Mouse (Mus musculus): ENCODE results near the gene Fgf15. TPM values are rescaled to one million over a fixed set of nuclear protein-coding genes. Genes with fewer than 3 reads are reported as not detected.

Fgf15 gene
- polyA plus RNA-seq, 1 experiment from 2014 or later: 0.92 TPM

DNA sequence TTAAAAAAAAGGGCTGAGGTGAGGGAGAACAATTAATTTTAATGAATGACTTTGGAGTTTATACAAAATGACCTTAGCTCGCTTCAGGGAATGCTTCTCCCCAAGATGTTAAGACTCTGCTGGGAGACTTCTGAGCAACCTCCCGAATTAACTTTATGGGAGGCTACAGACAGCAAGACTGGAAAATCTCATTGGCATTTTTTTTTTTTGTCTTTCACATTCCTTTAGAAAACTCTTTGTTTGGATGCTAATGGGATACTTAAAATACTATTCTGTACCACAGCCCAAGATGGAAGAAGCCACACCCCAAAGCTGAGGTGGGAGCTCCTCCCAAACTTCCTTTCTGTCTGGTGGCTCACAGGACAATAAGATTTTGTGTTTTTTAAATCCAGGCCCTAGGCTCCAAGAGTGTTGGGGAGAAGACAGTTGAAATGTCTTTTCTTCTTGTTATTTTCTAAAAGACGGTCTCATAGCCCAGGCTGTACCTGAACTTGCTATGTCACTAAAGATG is 32.1 kb upstream of the Fgf15 start:
- peaks cover 8% of the 10 kb centered on the region; the same call in 1 of the 2 replicates for H3K4me1 ChIP-seq (replicated peaks; ENCODE audit: insufficient read depth, low read length)
- no peaks in the 10 kb centered on the region for H3K9me3 ChIP-seq (replicated peaks; ENCODE audit: low read length)
- no peak overlapping the region for H3K4me2 ChIP-seq (ENCODE audit: low read length)
- WGBS: 36% methylated on average over 3 of the region's 3 CpGs
- TF ChIP-seq CTCF (IDR thresholded peaks at IDR 0.05; ENCODE audit: low read depth): no peak
- DNase-seq (ENCODE audit: low spot score) (no peak), ATAC-seq (replicated peaks; ENCODE audit: low FRiP score, low read depth) (no peak)
- no peak overlapping the region for H3K4me3 ChIP-seq (replicated peaks; ENCODE audit: low read depth, low read length)
- no peak overlapping the region for H3K9ac ChIP-seq (ENCODE audit: low read depth, low read length)
- H3K36me3 ChIP-seq (ENCODE audit: insufficient read depth, low read length): no peaks in the 10 kb centered on the region
- H3K27me3 ChIP-seq (ENCODE audit: insufficient read depth, low read length): peaks cover 41% of the 10 kb centered on the region
- H3K27ac ChIP-seq: no peak overlapping the region

DNA sequence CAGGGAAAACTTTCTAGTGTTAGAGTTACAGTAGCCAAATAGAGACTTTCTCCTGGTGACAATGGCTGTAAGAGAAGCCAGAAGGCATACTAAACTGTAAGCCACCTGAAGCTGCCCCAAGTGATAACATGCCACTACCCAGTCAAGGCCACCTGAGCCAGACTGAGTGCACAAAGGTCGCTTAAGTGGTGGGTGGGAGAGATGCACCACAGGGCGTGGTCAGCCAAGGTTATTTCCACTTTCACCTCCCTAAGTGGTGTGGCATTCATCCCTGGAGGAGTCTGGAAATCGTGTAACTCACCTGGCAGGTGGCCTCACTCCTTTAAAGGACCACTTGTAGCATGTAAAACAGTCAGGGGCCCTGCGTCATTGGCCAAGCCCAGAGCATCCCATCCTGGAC is 29.2 kb upstream of the Fgf15 start:
- TF ChIP-seq CTCF (IDR thresholded peaks at IDR 0.05; ENCODE audit: low read depth): no peak
- no peak overlapping the region for H3K9ac ChIP-seq (ENCODE audit: low read depth, low read length)
- H3K4me3 ChIP-seq (replicated peaks; ENCODE audit: low read depth, low read length): no peak overlapping the region
- ATAC-seq (replicated peaks; ENCODE audit: low FRiP score, low read depth) (no peak), DNase-seq (ENCODE audit: low spot score) (no peak)
- no peak overlapping the region for H3K27ac ChIP-seq
- H3K4me2 ChIP-seq (ENCODE audit: low read length): no peak overlapping the region
- H3K4me1 ChIP-seq (replicated peaks; ENCODE audit: insufficient read depth, low read length): no peaks in the 10 kb centered on the region
- WGBS: 59% methylated on average over 4 of the region's 4 CpGs
- no peaks in the 10 kb centered on the region for H3K36me3 ChIP-seq (ENCODE audit: insufficient read depth, low read length)
- no peaks in the 10 kb centered on the region for H3K9me3 ChIP-seq (replicated peaks; ENCODE audit: low read length)
- peaks cover 21% of the 10 kb centered on the region for H3K27me3 ChIP-seq (ENCODE audit: insufficient read depth, low read length)

DNA sequence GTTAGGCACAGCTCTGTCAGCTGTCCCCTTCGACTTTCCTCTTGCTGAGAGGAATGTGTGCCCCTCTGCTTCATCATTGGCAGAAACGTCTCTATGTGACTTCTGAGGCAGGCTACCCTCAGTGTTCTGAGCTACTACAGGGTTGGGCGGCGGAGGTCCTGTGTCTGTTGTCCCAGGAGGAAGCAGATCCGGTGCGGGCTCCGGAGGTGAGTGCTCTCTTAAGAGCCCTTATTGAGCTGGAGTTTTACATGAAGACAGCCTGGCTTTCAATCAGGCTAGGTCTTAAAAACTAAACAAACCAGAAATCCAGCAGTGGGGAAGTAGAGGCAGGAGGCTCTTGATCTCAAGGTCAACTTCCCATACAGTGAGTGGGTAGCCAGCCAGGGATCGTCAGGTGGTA is 28.7 kb upstream of the Fgf15 start:
- DNase-seq (ENCODE audit: low spot score) (no peak), ATAC-seq (replicated peaks; ENCODE audit: low FRiP score, low read depth) (no peak)
- no peaks in the 10 kb centered on the region for H3K9me3 ChIP-seq (replicated peaks; ENCODE audit: low read length)
- H3K4me1 ChIP-seq (replicated peaks; ENCODE audit: insufficient read depth, low read length): no peaks in the 10 kb centered on the region
- no peak overlapping the region for H3K27ac ChIP-seq
- H3K9ac ChIP-seq (ENCODE audit: low read depth, low read length): no peak overlapping the region
- TF ChIP-seq CTCF (IDR thresholded peaks at IDR 0.05; ENCODE audit: low read depth): no peak
- H3K4me3 ChIP-seq (replicated peaks; ENCODE audit: low read depth, low read length): no peak overlapping the region
- 81% methylated on average over 8 of the region's 8 CpGs for WGBS
- no peaks in the 10 kb centered on the region for H3K36me3 ChIP-seq (ENCODE audit: insufficient read depth, low read length)
- no peak overlapping the region for H3K4me2 ChIP-seq (ENCODE audit: low read length)
- H3K27me3 ChIP-seq (ENCODE audit: insufficient read depth, low read length): peaks cover 19% of the 10 kb centered on the region

DNA sequence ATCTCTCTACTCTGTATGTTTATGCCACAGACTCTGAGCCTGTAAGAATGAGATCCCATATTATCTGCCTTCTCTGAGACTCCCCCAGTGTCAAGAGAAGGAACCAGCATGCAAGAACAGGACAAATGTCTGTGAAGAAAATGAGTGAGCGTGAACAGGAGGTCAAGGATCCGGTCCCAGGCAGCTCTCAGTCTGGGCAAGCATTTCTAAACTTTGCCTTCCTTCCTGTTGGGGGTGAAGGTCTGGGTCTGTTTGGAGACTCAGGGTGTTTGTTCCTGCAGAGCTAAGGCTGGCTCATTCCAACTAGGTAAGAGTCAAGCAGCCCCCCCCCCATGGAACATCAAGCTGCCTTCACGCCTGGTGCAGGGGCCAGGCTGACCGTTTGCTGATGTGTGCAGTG is 23.9 kb upstream of the Fgf15 start:
- H3K9ac ChIP-seq (ENCODE audit: low read depth, low read length): no peak overlapping the region
- H3K9me3 ChIP-seq (replicated peaks; ENCODE audit: low read length): no peaks in the 10 kb centered on the region
- WGBS: 52% methylated on average over 4 of the region's 4 CpGs
- H3K27me3 ChIP-seq (ENCODE audit: insufficient read depth, low read length): no peaks in the 10 kb centered on the region
- H3K4me3 ChIP-seq (replicated peaks; ENCODE audit: low read depth, low read length): no peak overlapping the region
- ATAC-seq (replicated peaks; ENCODE audit: low FRiP score, low read depth): no peak
- no peak for DNase-seq (ENCODE audit: low spot score)
- no peaks in the 10 kb centered on the region for H3K4me1 ChIP-seq (replicated peaks; ENCODE audit: insufficient read depth, low read length)
- H3K27ac ChIP-seq: no peak overlapping the region
- no peaks in the 10 kb centered on the region for H3K36me3 ChIP-seq (ENCODE audit: insufficient read depth, low read length)
- no peak overlapping the region for H3K4me2 ChIP-seq (ENCODE audit: low read length)
- TF ChIP-seq CTCF (IDR thresholded peaks at IDR 0.05; ENCODE audit: low read depth): no peak

DNA sequence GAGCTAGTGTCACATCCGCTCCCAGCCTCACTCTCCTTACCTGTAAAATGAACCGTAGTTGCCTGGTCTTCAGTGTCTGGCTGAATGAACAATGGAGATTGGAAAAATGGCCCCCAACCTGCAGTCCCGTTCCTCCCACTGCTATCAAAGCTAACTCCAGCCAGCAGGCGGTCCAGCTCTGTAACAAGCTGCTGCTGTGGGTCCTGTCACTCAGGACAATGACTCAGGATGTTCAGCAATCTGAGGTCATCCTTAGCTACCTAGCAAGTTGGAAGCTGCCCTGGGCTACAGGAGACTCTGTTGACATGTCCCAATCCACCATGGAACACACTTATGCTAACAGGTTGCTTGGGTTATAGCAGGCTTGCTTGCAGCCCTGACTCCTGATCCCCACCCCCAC is 23.2 kb upstream of the Fgf15 start:
- TF ChIP-seq CTCF (IDR thresholded peaks at IDR 0.05; ENCODE audit: low read depth): no peak
- Histone ChIP-seq H3K4me2 (ENCODE audit: low read length) (no peak overlapping the region), H3K9me3 (replicated peaks; ENCODE audit: low read length) (no peaks in the 10 kb centered on the region), H3K27ac (no peak overlapping the region), H3K27me3 (ENCODE audit: insufficient read depth, low read length) (no peaks in the 10 kb centered on the region), H3K36me3 (ENCODE audit: insufficient read depth, low read length) (no peaks in the 10 kb centered on the region), H3K4me3 (replicated peaks; ENCODE audit: low read depth, low read length) (no peak overlapping the region), H3K9ac (ENCODE audit: low read depth, low read length) (no peak overlapping the region), H3K4me1 (replicated peaks; ENCODE audit: insufficient read depth, low read length) (no peaks in the 10 kb centered on the region)
- WGBS: 66% methylated on average over 4 of the region's 4 CpGs
- no peak for ATAC-seq (replicated peaks; ENCODE audit: low FRiP score, low read depth)
- DNase-seq (ENCODE audit: low spot score): no peak

DNA sequence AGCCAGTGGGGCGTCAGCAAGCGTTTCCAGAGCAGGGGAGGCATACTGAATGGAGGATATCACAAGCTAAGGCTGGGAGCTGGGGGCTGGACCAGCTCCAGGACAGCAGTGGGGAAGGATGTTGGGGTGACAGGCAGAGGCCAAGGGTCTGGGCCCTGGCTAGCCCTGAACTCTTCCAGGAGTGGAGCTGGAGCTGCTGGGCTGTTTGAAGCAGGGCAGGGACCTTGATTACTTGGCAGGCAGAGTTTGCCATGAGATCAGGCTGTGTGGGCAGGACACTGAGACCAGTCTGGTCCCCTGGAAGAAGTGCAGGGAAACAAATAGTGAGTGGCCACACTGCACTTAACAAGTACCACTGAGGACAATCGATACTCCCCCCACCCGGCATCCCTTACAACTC is 22.1 kb upstream of the Fgf15 start:
- TF ChIP-seq CTCF (IDR thresholded peaks at IDR 0.05; ENCODE audit: low read depth): no peak
- ATAC-seq (replicated peaks; ENCODE audit: low FRiP score, low read depth) (no peak), DNase-seq (ENCODE audit: low spot score) (no peak)
- H3K36me3 ChIP-seq (ENCODE audit: insufficient read depth, low read length): no peaks in the 10 kb centered on the region
- no peaks in the 10 kb centered on the region for H3K4me1 ChIP-seq (replicated peaks; ENCODE audit: insufficient read depth, low read length)
- no peak overlapping the region for H3K27ac ChIP-seq
- H3K9me3 ChIP-seq (replicated peaks; ENCODE audit: low read length): no peaks in the 10 kb centered on the region
- 59% methylated on average over 4 of the region's 4 CpGs for WGBS
- no peaks in the 10 kb centered on the region for H3K27me3 ChIP-seq (ENCODE audit: insufficient read depth, low read length)
- H3K4me3 ChIP-seq (replicated peaks; ENCODE audit: low read depth, low read length): no peak overlapping the region
- H3K4me2 ChIP-seq (ENCODE audit: low read length): no peak overlapping the region
- H3K9ac ChIP-seq (ENCODE audit: low read depth, low read length): no peak overlapping the region

DNA sequence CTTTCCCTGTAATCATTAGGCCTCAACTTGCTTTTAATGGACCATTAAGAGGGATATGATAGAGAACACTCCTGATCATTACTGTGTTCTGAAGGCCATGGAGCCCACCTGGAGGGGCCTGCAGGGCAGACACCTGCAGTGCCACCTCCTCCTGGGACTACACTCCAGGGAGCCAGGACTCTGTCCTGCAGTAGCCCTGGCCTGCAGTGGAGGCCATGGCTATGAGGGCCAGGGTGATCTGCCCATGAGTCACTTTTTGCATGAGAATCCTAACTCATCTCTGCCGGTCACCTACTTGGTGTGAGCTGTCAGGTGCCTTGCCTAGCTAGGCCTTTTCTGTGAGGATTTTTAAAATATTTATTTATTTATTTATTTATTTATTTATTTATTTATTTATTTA is 17.9 kb upstream of the Fgf15 start:
- DNase-seq (ENCODE audit: low spot score) (no peak), ATAC-seq (replicated peaks; ENCODE audit: low FRiP score, low read depth) (no peak)
- WGBS: 92% methylated on average over 1 of the region's 1 CpGs
- no peak for TF ChIP-seq CTCF (IDR thresholded peaks at IDR 0.05; ENCODE audit: low read depth)
- Histone ChIP-seq H3K4me2 (ENCODE audit: low read length) (no peak overlapping the region), H3K9ac (ENCODE audit: low read depth, low read length) (no peak overlapping the region), H3K36me3 (ENCODE audit: insufficient read depth, low read length) (no peaks in the 10 kb centered on the region), H3K4me1 (replicated peaks; ENCODE audit: insufficient read depth, low read length) (no peaks in the 10 kb centered on the region), H3K4me3 (replicated peaks; ENCODE audit: low read depth, low read length) (no peak overlapping the region), H3K27me3 (ENCODE audit: insufficient read depth, low read length) (no peaks in the 10 kb centered on the region), H3K9me3 (replicated peaks; ENCODE audit: low read length) (no peaks in the 10 kb centered on the region), H3K27ac (no peak overlapping the region)
